Mouse (Mus musculus) CD4-positive helper T cell, adult 2 months (primary cell): ENCODE results near the gene Hpse.

Source experiments
- DNase-seq: peaks from one replicate; pipeline ENCODE4 v3.0.0-alpha.2; 2012; ENCODE audit warnings: low read depth, missing footprints, low spot score

The Hpse gene

GRCm38 (mm10) chr5:100697398-100697797 lies 22.1 kb downstream of the Hpse start:
- DNase-seq, result no peak

- no peak for DNase-seq
Measured at GRCm38 (mm10) chr5:100685631-100686030, 33.9 kb downstream of the Hpse start.

- DNase-seq, result no peak
Measured at GRCm38 (mm10) chr5:100680542-100680933, 39.0 kb downstream of the Hpse start.

GRCm38 (mm10) chr5:100679911-100680541 lies 39.5 kb downstream of the Hpse start:
- no peak for DNase-seq

- DNase-seq, result peak; percentile 81
Measured at GRCm38 (mm10) chr5:100674711-100675376, 44.7 kb downstream of the Hpse start, which contains the start of gene Coq2. Gene Coq2, minus strand, starts transcription at chr5:100675140.

GRCm38 (mm10) chr5:100673745-100674486 lies 45.6 kb downstream of the Hpse start:
- peak; percentile 87 for DNase-seq

GRCm38 (mm10) chr5:100672403-100672802 lies 47.1 kb downstream of the Hpse start:
- no peak for DNase-seq

GRCm38 (mm10) chr5:100671897-100672296 lies 47.6 kb downstream of the Hpse start:
- DNase-seq, result no peak

- DNase-seq, result peak; percentile 33
Measured at GRCm38 (mm10) chr5:100671398-100671797, 48.1 kb downstream of the Hpse start.

GRCm38 (mm10) chr5:100666965-100667364 lies 52.6 kb downstream of the Hpse start:
- no peak for DNase-seq

- peak; percentile 74 for DNase-seq
Measured at GRCm38 (mm10) chr5:100663854-100664253, 55.7 kb downstream of the Hpse start.

GRCm38 (mm10) chr5:100663011-100663410 lies 56.5 kb downstream of the Hpse start:
- no peak for DNase-seq

GRCm38 (mm10) chr5:100658460-100658859 lies 61.1 kb downstream of the Hpse start:
- DNase-seq, result no peak

GRCm38 (mm10) chr5:100656352-100656751 lies 63.2 kb downstream of the Hpse start:
- DNase-seq, result no peak

- no peak for DNase-seq
Measured at GRCm38 (mm10) chr5:100652327-100652726, 67.2 kb downstream of the Hpse start.

- peak; percentile 76 for DNase-seq
Measured at GRCm38 (mm10) chr5:100651486-100651885, 68.0 kb downstream of the Hpse start.

- no peak for DNase-seq
Measured at GRCm38 (mm10) chr5:100650969-100651368, 68.5 kb downstream of the Hpse start.

GRCm38 (mm10) chr5:100648546-100648945 lies 71.0 kb downstream of the Hpse start:
- DNase-seq, result no peak

- DNase-seq, result peak; percentile 42
Measured at GRCm38 (mm10) chr5:100648046-100648445, 71.5 kb downstream of the Hpse start.

GRCm38 (mm10) chr5:100646558-100646957 lies 73.0 kb downstream of the Hpse start:
- no peak for DNase-seq

GRCm38 (mm10) chr5:100643991-100644535 lies 75.5 kb downstream of the Hpse start:
- peak; percentile 75 for DNase-seq
